Mouse (Mus musculus): ENCODE data around the gene AF067061. TPM values are rescaled to one million over a fixed set of nuclear protein-coding genes. Genes with fewer than 3 reads are reported as not detected.
"Not testable (repeated sequence)": the region's sequence is repeated elsewhere in the genome, so short reads cannot be mapped to it uniquely, and the experiment has no call there.

AF067061 gene
- total RNA-seq (2014; fragmentation: Nextera tagmentation) (not detected in 2 replicates), total RNA-seq (2017) (not detected in 2 replicates)

GRCm38 (mm10) chr13:120262870-120263269 lies at the start of gene AF067061:
Gene AF067061 (plus strand): TSS chr13:120263114.
- ATAC-seq (replicated peaks; ENCODE audit: poor library complexity, severe bottlenecking), result not testable (repeated sequence)

- ATAC-seq (replicated peaks; ENCODE audit: poor library complexity, severe bottlenecking), result not testable (repeated sequence)
Observed at GRCm38 (mm10) chr13:120215847-120216246, 47.1 kb upstream of the AF067061 start, which contains the start of gene Gm21762. Gene Gm21762 (minus strand): TSS chr13:120215947.

- ATAC-seq (replicated peaks; ENCODE audit: poor library complexity, severe bottlenecking), result peak; percentile 74
Observed at GRCm38 (mm10) chr13:120220922-120221321, 42.0 kb upstream of the AF067061 start.

GRCm38 (mm10) chr13:120223012-120223659 lies 39.8 kb upstream of the AF067061 start:
- ATAC-seq (replicated peaks; ENCODE audit: poor library complexity, severe bottlenecking), result peak; percentile 76

- peak; percentile 89 for ATAC-seq (replicated peaks; ENCODE audit: poor library complexity, severe bottlenecking)
Observed at GRCm38 (mm10) chr13:120231798-120232197, 31.1 kb upstream of the AF067061 start.

GRCm38 (mm10) chr13:120232447-120233049 lies 30.4 kb upstream of the AF067061 start:
- peak; percentile 92 for ATAC-seq (replicated peaks; ENCODE audit: poor library complexity, severe bottlenecking)

GRCm38 (mm10) chr13:120238811-120239210 lies 24.1 kb upstream of the AF067061 start, which contains the start of gene Gm21731:
Gene Gm21731 (plus strand): TSS chr13:120239111.
- ATAC-seq (replicated peaks; ENCODE audit: poor library complexity, severe bottlenecking), result not testable (repeated sequence)

GRCm38 (mm10) chr13:120251208-120251924 lies 11.5 kb upstream of the AF067061 start:
- peak; percentile 99 for ATAC-seq (replicated peaks; ENCODE audit: poor library complexity, severe bottlenecking)

- peak; percentile 73 for ATAC-seq (replicated peaks; ENCODE audit: poor library complexity, severe bottlenecking)
Observed at GRCm38 (mm10) chr13:120258817-120259658, 3.9 kb upstream of the AF067061 start.

GRCm38 (mm10) chr13:120259718-120260117 lies 3.2 kb upstream of the AF067061 start:
- peak; percentile 55 for ATAC-seq (replicated peaks; ENCODE audit: poor library complexity, severe bottlenecking)

- peak; percentile 86 for ATAC-seq (replicated peaks; ENCODE audit: poor library complexity, severe bottlenecking)
Observed at GRCm38 (mm10) chr13:120277837-120278236, 14.9 kb downstream of the AF067061 start.

GRCm38 (mm10) chr13:120278784-120279183 lies 15.9 kb downstream of the AF067061 start:
- peak; percentile 66 for ATAC-seq (replicated peaks; ENCODE audit: poor library complexity, severe bottlenecking)

- ATAC-seq (replicated peaks; ENCODE audit: poor library complexity, severe bottlenecking), result peak; percentile 64
Observed at GRCm38 (mm10) chr13:120299324-120299894, 36.5 kb downstream of the AF067061 start.

- ATAC-seq (replicated peaks; ENCODE audit: poor library complexity, severe bottlenecking), result peak; percentile 90
Observed at GRCm38 (mm10) chr13:120299991-120300442, 37.1 kb downstream of the AF067061 start, which contains the start of gene BC147527. Gene BC147527 (plus strand): TSS chr13:120300392.

GRCm38 (mm10) chr13:120300853-120301252 lies 37.9 kb downstream of the AF067061 start:
- no peak for ATAC-seq (replicated peaks; ENCODE audit: poor library complexity, severe bottlenecking)

GRCm38 (mm10) chr13:120310749-120311148 lies 47.8 kb downstream of the AF067061 start:
- peak; percentile 22; the same call in 1 of the 2 replicates for ATAC-seq (replicated peaks; ENCODE audit: poor library complexity, severe bottlenecking)

- peak; percentile 87 for ATAC-seq (replicated peaks; ENCODE audit: poor library complexity, severe bottlenecking)
Observed at GRCm38 (mm10) chr13:120313584-120313983, 50.7 kb downstream of the AF067061 start.
